Mouse (Mus musculus): ENCODE results near the gene H2afy. TPM values are rescaled to one million over a fixed set of nuclear protein-coding genes. Genes with fewer than 3 reads are reported as not detected.

The H2afy gene
- total RNA-seq (2021): 100 to 1,000 TPM; 117 to 122 TPM
- long read RNA-seq, experiment 1, transcript H2afy-202 (9 exons, 1,933 nt): minor isoform, 29 of 240 reads
- long read RNA-seq, experiment 1, transcript H2afy-201 (9 exons, 2,046 nt): major isoform, 43 of 240 reads
- long read RNA-seq, experiment 1, transcript H2afy-204 (6 exons, 889 nt): minor isoform, 5 of 240 reads
- long read RNA-seq, experiment 1, partial matches to known transcripts: 9 of 240 reads
- long read RNA-seq, experiment 1, other reads (novel, unspliced or antisense): 154 of 240 reads
- long read RNA-seq, experiment 2, transcript H2afy-201 (9 exons, 2,046 nt): minor isoform, 13 of 120 reads
- long read RNA-seq, experiment 2, transcript H2afy-202 (9 exons, 1,933 nt): major isoform, 29 of 120 reads
- long read RNA-seq, experiment 2, partial matches to known transcripts: 5 of 120 reads
- long read RNA-seq, experiment 2, other reads (novel, unspliced or antisense): 71 of 120 reads

- DNase-seq: no peak
These were observed at the start of gene H2afy for GRCm38 (mm10) chr13:56136200-56136599. Gene H2afy, minus strand, starts transcription at chr13:56136361.

GRCm38 (mm10) chr13:56183687-56184086 is 47.5 kb upstream of the H2afy start:
- DNase-seq: no peak

- DNase-seq: no peak
These were observed 45.3 kb upstream of the H2afy start for GRCm38 (mm10) chr13:56181424-56181823.

- no peak for DNase-seq
These were observed 42.4 kb upstream of the H2afy start, which contains the start of gene Tifab for GRCm38 (mm10) chr13:56178416-56179035. Gene Tifab, minus strand, starts transcription at chr13:56178885.

- no peak for DNase-seq
These were observed 40.1 kb upstream of the H2afy start for GRCm38 (mm10) chr13:56176310-56176709.

- no peak for DNase-seq
These were observed 39.7 kb upstream of the H2afy start for GRCm38 (mm10) chr13:56175848-56176247.

GRCm38 (mm10) chr13:56172901-56173545 is 36.9 kb upstream of the H2afy start:
- no peak for DNase-seq

GRCm38 (mm10) chr13:56172106-56172505 is 35.9 kb upstream of the H2afy start:
- no peak for DNase-seq

- no peak for DNase-seq
These were observed 32.2 kb upstream of the H2afy start for GRCm38 (mm10) chr13:56168403-56168781.

GRCm38 (mm10) chr13:56167446-56168402 is 31.6 kb upstream of the H2afy start:
- no peak for DNase-seq

- no peak for DNase-seq
These were observed 29.4 kb upstream of the H2afy start for GRCm38 (mm10) chr13:56165561-56165960.

GRCm38 (mm10) chr13:56164372-56164771 is 28.2 kb upstream of the H2afy start:
- DNase-seq: no peak

GRCm38 (mm10) chr13:56163751-56164150 is 27.6 kb upstream of the H2afy start:
- peak; percentile 74 for DNase-seq

GRCm38 (mm10) chr13:56162859-56163258 is 26.7 kb upstream of the H2afy start:
- DNase-seq: no peak

- DNase-seq: no peak
These were observed 23.6 kb upstream of the H2afy start for GRCm38 (mm10) chr13:56159614-56160363.

GRCm38 (mm10) chr13:56159016-56159601 is 22.9 kb upstream of the H2afy start:
- DNase-seq: no peak

- DNase-seq: no peak
These were observed 19.5 kb upstream of the H2afy start for GRCm38 (mm10) chr13:56155671-56156070.

GRCm38 (mm10) chr13:56155048-56155447 is 18.9 kb upstream of the H2afy start:
- no peak for DNase-seq

- DNase-seq: no peak
These were observed 16.8 kb upstream of the H2afy start for GRCm38 (mm10) chr13:56152773-56153460.
